Mouse (Mus musculus) erythroblast, embryonic 14.5 days (primary cell): ENCODE measurements around the gene Shb.

Experiments used
- GATA1 ChIP-seq: IDR thresholded peaks from 2 replicates; pipeline ENCODE4 v1.6.1; 2012; ENCODE audit warnings: low read length, inconsistent platforms, mixed read lengths
- TAL1 ChIP-seq: IDR thresholded peaks from 3 replicates; pipeline ENCODE4 v1.6.1; 2012; ENCODE audit warnings: low read length, inconsistent platforms, mixed read lengths

- no peak for TF ChIP-seq TAL1
- no peak for TF ChIP-seq GATA1
Measured at GRCm38 (mm10) chr4:45413674-45414338, 118.5 kb downstream of the Shb start.
